Mouse (Mus musculus) heart, embryonic 10.5 days (tissue): ENCODE data around the gene Mterf2. TPM values are rescaled to one million over a fixed set of nuclear protein-coding genes. Genes with fewer than 3 reads are reported as not detected.

Source experiments
- DNase-seq: peaks from one replicate; pipeline ENCODE4 v3.0.0-alpha.2; 2017; ENCODE audit warnings: low spot score
- H3K27ac ChIP-seq: fragments of 300-500 bp; sonication (generic); 2 replicates; pipeline ENCODE4 v1.5.1; 2016; ENCODE audit warnings: mild to moderate bottlenecking
- H3K27me3 ChIP-seq: fragments of 300-500 bp; sonication (generic); 2 replicates; pipeline ENCODE4 v1.6.1; 2016; ENCODE audit warnings: mild to moderate bottlenecking; ENCODE audit not compliant: poor library complexity, insufficient read depth, severe bottlenecking
- H3K36me3 ChIP-seq: fragments of 300-500 bp; sonication (generic); 2 replicates; pipeline ENCODE4 v1.6.1; 2016; ENCODE audit warnings: mild to moderate bottlenecking, moderate library complexity
- H3K4me1 ChIP-seq: fragments of 300-500 bp; sonication (generic); 2 replicates; pipeline ENCODE4 v1.6.1; 2016; ENCODE audit warnings: mild to moderate bottlenecking
- H3K4me3 ChIP-seq: fragments of 300-500 bp; sonication (generic); 2 replicates; pipeline ENCODE4 v1.5.1; 2016; ENCODE audit warnings: mild to moderate bottlenecking, moderate library complexity
- H3K9me3 ChIP-seq: fragments of 300-500 bp; sonication (generic); 2 replicates; pipeline ENCODE4 v1.6.1; 2016; ENCODE audit warnings: mild to moderate bottlenecking, moderate library complexity
- WGBS: fragments of 180-500 bp; shearing (Covaris S2); methylation state at CpG from one replicate; pipeline ENCODE4 v1.1.7; 2016; 5-methylcytosine and 5-hydroxymethylcytosine counted together
- polyA plus RNA-seq: library from polyadenylated mRNA; unstranded; fragments of >200 nt; fragmentation: Nextera tagmentation; extraction: Ambion mirVana; gene quantifications from 2 replicates; pipeline ENCODE4 v1.2.1, GENCODE M21; 2016

Gene Mterf2
- polyA plus RNA-seq, 1 experiment from 2014 or later: 17.0 TPM

DNA sequence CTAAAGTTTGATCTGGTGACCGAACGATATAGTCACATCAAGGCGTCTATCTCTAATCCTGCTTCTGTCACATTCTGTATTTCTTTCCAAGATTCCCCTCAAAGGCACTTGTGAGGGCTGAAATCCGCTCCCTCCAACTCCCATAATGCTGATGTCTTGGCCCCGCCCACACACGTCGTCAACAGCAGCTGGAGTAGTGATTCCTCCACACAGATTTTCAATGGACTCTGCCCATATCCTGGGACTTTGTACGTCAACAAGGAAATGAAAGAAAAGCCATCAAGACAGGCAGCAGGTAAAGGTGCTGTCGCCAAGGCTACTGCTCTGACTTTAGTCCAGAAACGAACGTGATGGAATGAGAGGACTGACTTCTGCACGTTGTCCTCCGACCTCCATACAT lies 2.6 kb downstream of the Mterf2 start:
- H3K4me1 ChIP-seq: peaks cover 11% of the 10 kb centered on the region
- DNase-seq: no peak
- H3K9me3 ChIP-seq: no peaks in the 10 kb centered on the region
- peaks cover 28% of the 10 kb centered on the region for H3K36me3 ChIP-seq
- no peaks in the 10 kb centered on the region for H3K27me3 ChIP-seq
- WGBS: 81% methylated on average over 13 of the region's 13 CpGs
- no peak overlapping the region for H3K27ac ChIP-seq
- no peak overlapping the region for H3K4me3 ChIP-seq

DNA sequence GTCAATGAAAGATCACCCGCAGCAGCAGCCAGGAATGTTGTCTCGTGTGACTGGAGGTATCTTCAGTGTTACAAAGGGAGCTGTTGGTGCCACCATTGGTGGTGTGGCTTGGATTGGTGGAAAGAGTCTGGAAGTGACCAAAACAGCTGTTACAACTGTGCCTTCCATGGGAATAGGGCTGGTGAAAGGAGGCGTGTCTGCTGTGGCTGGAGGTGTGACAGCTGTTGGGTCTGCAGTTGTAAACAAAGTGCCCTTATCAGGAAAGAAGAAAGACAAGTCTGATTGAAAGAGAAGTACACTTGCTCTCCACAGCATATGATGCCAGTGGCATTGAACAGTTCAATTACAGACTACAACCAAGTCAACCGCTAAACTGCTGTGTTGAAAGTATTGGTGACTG lies 13.4 kb downstream of the Mterf2 start:
- no peaks in the 10 kb centered on the region for H3K27me3 ChIP-seq
- H3K36me3 ChIP-seq: peaks cover 45% of the 10 kb centered on the region
- H3K4me3 ChIP-seq: no peak overlapping the region
- no peak overlapping the region for H3K27ac ChIP-seq
- no peak for DNase-seq
- peaks cover 6% of the 10 kb centered on the region; the same call in 1 of the 2 replicates for H3K4me1 ChIP-seq
- H3K9me3 ChIP-seq: no peaks in the 10 kb centered on the region
- 61% methylated on average over 4 of the region's 4 CpGs for WGBS

DNA sequence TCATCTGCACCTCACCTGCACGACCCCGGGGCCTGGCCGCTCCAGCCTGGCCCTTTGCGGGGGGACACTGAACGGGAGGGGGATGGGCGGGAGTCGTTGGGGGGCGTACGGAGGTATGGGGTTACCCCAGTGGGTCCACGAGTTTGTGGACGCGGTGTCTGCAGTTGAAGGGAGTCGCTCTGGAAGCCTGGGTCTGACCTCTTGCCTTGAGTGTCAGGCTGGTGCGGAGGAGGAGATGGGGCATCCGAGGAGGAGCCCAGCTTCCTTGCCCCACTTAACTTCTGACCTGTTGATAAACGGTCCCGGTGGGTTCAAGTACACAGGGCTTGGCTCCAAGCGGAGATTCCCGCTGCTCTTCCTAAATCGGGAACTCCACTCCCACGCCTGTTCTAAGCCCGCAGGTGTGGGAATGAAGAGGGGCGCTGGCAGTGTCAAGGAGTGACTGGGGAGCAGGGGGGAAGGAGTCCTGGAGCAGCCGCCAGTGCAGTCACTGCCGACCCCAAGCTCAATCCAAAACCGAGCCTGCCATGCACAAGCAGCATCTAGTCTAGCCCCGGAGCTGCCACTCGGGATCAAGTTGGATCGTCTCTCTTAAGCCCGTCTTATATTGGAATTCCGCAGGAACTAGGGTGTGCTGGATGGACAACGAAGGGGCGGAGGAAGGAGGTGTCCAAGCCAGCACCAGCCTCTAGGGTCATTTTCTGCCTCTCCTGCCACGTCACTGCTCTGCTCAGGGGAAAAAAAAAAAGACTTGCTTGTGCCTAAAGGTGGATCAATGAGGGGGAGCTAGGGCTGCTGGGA lies 24.5 kb downstream of the Mterf2 start:
- peaks cover 9% of the 10 kb centered on the region for H3K4me1 ChIP-seq
- peak overlapping the region; percentile 99 for H3K4me3 ChIP-seq
- no peaks in the 10 kb centered on the region for H3K36me3 ChIP-seq
- H3K27me3 ChIP-seq: no peaks in the 10 kb centered on the region
- H3K27ac ChIP-seq: peak overlapping the region; percentile 97
- H3K9me3 ChIP-seq: no peaks in the 10 kb centered on the region
- WGBS: under 1% methylated on average over 34 of the region's 34 CpGs
- DNase-seq: peak; percentile 85

DNA sequence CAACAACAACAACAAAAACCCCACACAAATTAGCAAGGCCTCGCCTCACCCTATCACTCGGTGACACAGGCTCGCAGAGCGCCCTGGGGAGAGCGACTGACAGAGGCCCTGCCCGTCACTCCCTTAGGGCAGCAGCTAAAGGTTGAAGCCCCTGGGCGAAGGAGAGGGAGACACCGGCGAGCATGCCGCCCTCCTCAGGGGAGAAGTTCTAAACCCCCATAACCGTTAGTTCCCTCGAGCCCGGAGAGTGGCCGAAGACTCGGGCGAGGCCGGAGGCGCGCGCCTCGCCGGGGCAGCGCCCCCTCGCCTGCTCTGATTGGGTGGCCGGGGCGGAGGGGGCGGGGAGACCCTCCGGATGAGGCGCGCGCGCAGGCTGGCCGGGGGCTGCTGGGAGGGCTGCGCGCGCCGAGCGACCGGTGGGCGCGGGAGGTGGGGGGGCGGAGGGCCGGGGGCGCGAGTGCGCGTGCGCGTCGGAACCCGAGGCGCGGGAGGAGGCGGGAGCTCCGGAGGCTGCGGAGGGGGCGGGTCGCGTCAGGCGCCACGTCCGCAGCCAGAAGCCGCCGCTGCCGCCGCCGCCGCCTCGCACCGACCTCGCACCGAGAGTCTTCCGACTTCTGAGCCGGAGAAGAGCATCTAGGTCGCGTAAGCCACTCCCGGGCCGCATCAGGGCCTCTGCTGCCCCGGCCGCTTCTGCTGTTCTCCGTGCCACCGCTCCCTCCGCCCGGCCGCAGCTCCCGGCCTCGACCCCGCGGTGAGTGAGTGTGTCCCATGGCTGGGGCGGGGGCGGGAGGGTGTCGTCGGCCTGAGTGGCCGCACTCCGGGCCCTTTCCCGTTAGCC lies 25.4 kb downstream of the Mterf2 start, which contains the start of the genes Fhl4 and Tmem263:
Gene Fhl4, minus strand, starts transcription at position 249 of the 838 bp plus-strand sequence.
Gene Tmem263, plus strand, starts transcription at position 381 of the 838 bp plus-strand sequence.
- WGBS: under 1% methylated on average over 89 of the region's 96 CpGs

DNA sequence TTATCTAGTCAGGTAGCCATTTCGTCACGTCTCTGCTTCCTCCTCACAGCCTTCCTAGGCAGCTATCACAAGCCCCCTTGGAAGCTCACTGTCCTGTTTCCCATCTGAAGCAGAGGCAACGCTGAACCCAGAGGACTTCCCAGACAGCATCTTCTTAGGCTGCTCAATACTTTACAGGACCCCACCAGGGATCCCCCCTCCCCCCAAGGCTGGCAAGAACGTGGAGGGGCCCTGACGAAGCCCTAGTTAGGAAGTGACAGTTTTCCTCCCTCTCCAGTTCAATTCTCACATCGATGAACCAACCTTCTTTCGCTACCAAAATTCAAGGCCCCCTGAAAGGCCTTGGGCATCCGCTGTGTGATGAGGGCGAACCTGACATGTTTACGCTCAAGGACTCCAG lies 26.0 kb downstream of the Mterf2 start:
- no peaks in the 10 kb centered on the region for H3K9me3 ChIP-seq
- H3K4me3 ChIP-seq: peak overlapping the region; percentile 99
- peak overlapping the region; percentile 97 for H3K27ac ChIP-seq
- no peak for DNase-seq
- no peaks in the 10 kb centered on the region for H3K27me3 ChIP-seq
- WGBS: under 1% methylated on average over 10 of the region's 10 CpGs
- H3K36me3 ChIP-seq: no peaks in the 10 kb centered on the region
- peaks cover 9% of the 10 kb centered on the region for H3K4me1 ChIP-seq

More for the DNA sequence above, 25.4 kb downstream of the Mterf2 start, which contains the start of the genes Fhl4 and Tmem263:
- H3K36me3 ChIP-seq: no peaks in the 10 kb centered on the region
- peaks cover 9% of the 10 kb centered on the region for H3K4me1 ChIP-seq
- H3K4me3 ChIP-seq: peak within 1 kb of the TSS; percentile 99
- H3K27me3 ChIP-seq: no peaks in the 10 kb centered on the region
- peak; percentile 96 for DNase-seq
- peak within 1 kb of the TSS; percentile 97 for H3K27ac ChIP-seq
- no peaks in the 10 kb centered on the region for H3K9me3 ChIP-seq

DNA sequence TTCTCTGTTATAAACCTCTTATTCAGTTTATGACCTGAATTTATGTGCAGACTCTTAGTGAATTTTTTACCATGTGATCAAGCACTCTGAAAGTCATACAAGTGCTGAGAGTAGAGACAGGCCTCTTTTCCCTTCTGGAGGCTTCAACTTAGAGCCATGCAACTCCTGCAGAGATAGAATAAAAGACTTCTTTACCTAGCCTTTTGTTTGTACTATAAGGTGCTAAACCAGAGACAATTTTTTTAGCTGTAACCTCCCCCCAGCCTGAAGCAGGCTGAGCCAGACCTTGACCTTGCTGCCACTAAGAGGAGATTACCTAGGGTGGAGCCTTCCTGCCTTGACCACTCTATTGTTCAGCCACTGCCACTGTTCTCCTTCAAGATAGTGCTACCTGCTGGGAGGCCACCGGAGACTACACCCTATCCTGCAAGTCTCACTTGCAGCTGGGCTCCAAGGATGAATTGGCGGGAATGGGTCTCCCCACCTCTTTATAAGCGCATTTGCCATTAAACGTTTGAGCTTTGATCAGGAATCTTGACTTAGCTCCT lies 56.1 kb downstream of the Mterf2 start:
- DNase-seq: no peak
- H3K4me1 ChIP-seq: no peaks in the 10 kb centered on the region
- WGBS: 53% methylated on average over 4 of the region's 4 CpGs
- no peak overlapping the region for H3K4me3 ChIP-seq
- H3K27me3 ChIP-seq: no peaks in the 10 kb centered on the region
- H3K27ac ChIP-seq: no peak overlapping the region
- H3K9me3 ChIP-seq: no peaks in the 10 kb centered on the region
- H3K36me3 ChIP-seq: no peaks in the 10 kb centered on the region

Other genes with a start within 250 kb of the Mterf2 start
- 21.0 and 23.5 TPM in 2 replicates for gene Ric8b, start 210.4 kb downstream of the Mterf2 start, polyA plus RNA-seq
- gene Fhl4, start 25.5 kb downstream of the Mterf2 start, polyA plus RNA-seq: 1.1 and 1.4 TPM in 2 replicates
- 52.5 and 59.8 TPM in 2 replicates for gene Tmem263, start 25.4 kb downstream of the Mterf2 start, polyA plus RNA-seq
- 18.6 and 21.1 TPM in 2 replicates for gene Cry1, start 57.0 kb upstream of the Mterf2 start, polyA plus RNA-seq